Mouse (Mus musculus): ENCODE measurements around the gene Fto.

- TF ChIP-seq CTCF (IDR thresholded peaks at IDR 0.05; ENCODE audit: borderline replicate concordance, extremely low read depth, insufficient read depth, insufficient read length) = no peak
- no peak for TF ChIP-seq POLR2A (IDR thresholded peaks at IDR 0.05; ENCODE audit: borderline replicate concordance, extremely low read depth, insufficient read depth, insufficient read length, poor library complexity, severe bottlenecking)
These were observed 173.1 kb downstream of the Fto start for GRCm38 (mm10) chr8:91486394-91486793.

Data from brain, embryonic 14.5 days (tissue).